Mouse (Mus musculus): ENCODE measurements around the gene Tnrc18. TPM values are rescaled to one million over a fixed set of nuclear protein-coding genes. Genes with fewer than 3 reads are reported as not detected.

Gene Tnrc18
- total RNA-seq, 2 experiments from 2014 or later, result 139 to 141 TPM

DNA sequence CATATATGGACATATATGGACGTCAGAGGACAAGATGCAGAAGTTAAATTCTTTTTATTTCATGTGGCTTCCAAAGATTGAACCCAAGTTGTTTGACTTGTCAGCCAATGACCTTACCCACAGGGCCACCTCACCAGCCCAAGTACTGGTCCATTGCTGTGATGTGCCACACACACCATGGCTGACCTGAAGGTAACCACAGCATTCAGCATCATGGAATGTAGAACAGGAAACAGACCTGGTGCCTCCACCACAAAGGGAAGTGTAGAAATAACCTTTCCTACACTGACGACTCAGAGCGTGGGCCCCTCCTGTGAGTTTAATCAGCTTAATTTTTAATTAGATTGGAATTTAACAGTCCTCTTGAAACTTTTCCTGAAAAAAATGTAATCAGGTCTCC is 127.1 kb downstream of the Tnrc18 start:
- no peak for DNase-seq (ENCODE audit: extremely low spot score in 1 of 2, low spot score in 2 of 2)
- H3K4me3 ChIP-seq, result no peak overlapping the region
- TF ChIP-seq CTCF (IDR thresholded peaks at IDR 0.05), result no peak
- H3K27ac ChIP-seq, result no peak overlapping the region
- intact Hi-C loops (cut with DNase I), result loop anchor here (10.0 kb wide), 1 partner anchor 274 kb away; the partner anchor contains the start of gene Fscn1

DNA sequence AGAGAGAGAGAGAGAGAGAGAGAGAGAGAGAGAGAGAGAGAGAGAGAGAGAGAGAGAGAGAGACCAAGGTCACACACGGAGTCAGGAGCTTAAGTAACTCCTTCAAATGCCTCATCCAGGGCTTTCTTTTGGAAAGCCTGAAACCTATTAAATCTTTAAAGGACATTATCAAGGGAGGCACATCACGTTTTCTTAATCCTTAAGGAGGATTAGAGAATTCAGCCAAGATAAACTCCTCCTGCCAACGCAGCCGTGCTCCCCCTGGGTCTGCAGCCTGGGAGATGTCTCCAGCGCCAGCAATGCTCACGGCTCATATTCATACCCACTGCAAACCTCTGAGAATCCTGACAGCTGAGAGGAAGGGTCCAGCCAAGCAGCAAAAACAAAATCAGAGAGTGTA is 128.6 kb downstream of the Tnrc18 start:
- intact Hi-C loops (cut with DNase I), result no loop called here
- no peak overlapping the region for H3K4me3 ChIP-seq
- no peak for DNase-seq (ENCODE audit: extremely low spot score in 1 of 2, low spot score in 2 of 2)
- TF ChIP-seq CTCF (IDR thresholded peaks at IDR 0.05), result no peak
- H3K27ac ChIP-seq, result no peak overlapping the region

DNA sequence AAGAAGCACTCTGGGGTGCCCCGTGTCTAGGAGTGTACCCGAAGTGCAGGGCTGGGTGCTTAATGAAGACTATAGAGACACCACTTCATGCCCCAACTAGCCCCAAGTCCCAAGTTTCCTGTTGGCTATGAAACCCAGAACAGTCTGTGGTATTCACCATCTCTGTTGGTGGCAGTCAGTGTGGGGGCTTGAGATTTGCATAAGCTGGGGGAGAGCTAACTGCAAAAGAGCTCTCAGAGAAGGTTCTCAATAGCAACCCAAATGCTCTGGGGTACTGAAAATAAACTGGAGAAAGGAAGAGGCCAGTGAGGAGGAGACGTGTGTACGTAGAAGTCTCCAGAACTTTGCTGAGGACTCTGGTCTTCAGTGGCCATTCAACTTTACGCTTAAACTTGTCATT is 134.9 kb downstream of the Tnrc18 start:
- intact Hi-C loops (cut with DNase I), result no loop called here
- H3K27ac ChIP-seq, result no peak overlapping the region
- no peak for DNase-seq (ENCODE audit: extremely low spot score in 1 of 2, low spot score in 2 of 2)
- no peak for TF ChIP-seq CTCF (IDR thresholded peaks at IDR 0.05)
- H3K4me3 ChIP-seq, result no peak overlapping the region

DNA sequence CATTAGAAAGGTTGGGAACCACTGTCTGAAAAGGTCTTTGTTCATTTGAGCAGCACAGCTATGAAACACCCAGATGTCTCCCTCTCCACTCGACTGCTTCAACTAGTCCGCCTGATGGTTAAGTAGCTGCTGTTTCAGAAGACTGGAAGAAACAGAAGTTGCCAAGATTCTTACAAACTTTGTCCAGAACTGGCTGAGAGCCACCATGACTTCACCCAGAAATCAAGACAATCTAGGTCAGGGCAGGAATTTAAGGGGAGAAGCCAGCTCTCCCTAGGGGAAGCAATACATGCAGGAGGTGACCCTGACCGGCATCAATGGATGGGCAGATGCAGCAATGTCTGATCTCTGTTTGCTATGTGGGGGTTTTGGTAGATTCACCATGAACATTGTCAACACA is 135.6 kb downstream of the Tnrc18 start:
- DNase-seq (ENCODE audit: extremely low spot score in 1 of 2, low spot score in 2 of 2), result no peak
- TF ChIP-seq CTCF (IDR thresholded peaks at IDR 0.05), result no peak
- intact Hi-C loops (cut with DNase I), result no loop called here
- Histone ChIP-seq H3K27ac (no peak overlapping the region), H3K4me3 (no peak overlapping the region)

DNA sequence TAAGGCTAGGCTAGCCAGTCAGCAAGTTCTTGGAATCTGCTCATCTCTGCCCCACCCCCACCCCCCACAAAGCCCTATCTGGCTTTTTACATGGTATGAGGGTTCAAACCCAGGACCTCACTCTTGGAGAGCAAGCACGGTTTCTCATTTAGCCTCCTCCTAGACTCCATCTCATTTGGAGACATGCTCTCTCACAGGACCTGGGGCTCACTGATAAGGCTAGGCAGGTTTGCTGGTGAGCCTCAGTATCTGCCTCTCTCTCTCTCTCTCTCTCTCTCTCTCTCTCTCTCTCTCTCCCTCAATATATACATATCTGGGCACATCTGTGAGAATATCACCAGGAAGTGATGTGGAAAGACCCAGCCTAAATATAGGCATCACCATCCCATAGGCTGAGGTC is 138.4 kb downstream of the Tnrc18 start:
- TF ChIP-seq CTCF (IDR thresholded peaks at IDR 0.05), result no peak
- no peak overlapping the region for H3K4me3 ChIP-seq
- no peak for DNase-seq (ENCODE audit: extremely low spot score in 1 of 2, low spot score in 2 of 2)
- intact Hi-C loops (cut with DNase I), result no loop called here
- no peak overlapping the region for H3K27ac ChIP-seq

DNA sequence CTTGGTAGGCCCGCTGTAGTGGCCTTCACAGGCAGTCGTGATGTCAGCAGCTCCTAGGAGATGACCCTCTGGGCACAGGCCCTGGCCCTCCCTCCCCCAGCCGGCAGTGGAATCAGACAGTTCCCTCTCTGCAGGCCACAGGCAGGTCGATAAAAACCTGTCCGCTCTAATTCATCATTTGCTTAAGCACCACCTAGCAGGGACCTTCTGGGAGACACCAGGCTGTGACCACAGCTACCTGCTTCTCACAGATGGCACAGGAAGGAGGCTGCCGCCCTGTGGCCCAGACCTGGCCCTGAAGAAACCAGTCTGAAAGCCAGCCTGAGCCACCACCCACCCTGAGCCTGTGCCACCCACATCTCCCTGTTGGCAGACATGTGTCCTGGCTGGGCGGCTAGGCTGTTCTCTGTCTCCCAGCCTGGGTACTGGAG is 139.3 kb downstream of the Tnrc18 start:
- no peak overlapping the region for H3K27ac ChIP-seq
- intact Hi-C loops (cut with DNase I), result no loop called here
- TF ChIP-seq CTCF (IDR thresholded peaks at IDR 0.05), result no peak
- no peak overlapping the region for H3K4me3 ChIP-seq
- no peak for DNase-seq (ENCODE audit: extremely low spot score in 1 of 2, low spot score in 2 of 2)

Other genes with a start within 250 kb of the Tnrc18 start
- gene Mmd2, start 208.9 kb downstream of the Tnrc18 start, total RNA-seq (2021), result 100 to 1,000 TPM; 103 to 104 TPM
- gene Wipi2, start 190.0 kb downstream of the Tnrc18 start, total RNA-seq (2021), result 100 to 1,000 TPM in 1 of 2 experiments, 10 to 100 TPM in 1; 99.7 to 102 TPM
- gene Slc29a4, start 125.2 kb downstream of the Tnrc18 start, total RNA-seq (2021), result 10 to 100 TPM; 10.1 to 11.2 TPM
- gene Fbxl18, start 77.8 kb upstream of the Tnrc18 start, total RNA-seq (2021), result 10 to 100 TPM; 31.5 to 33.2 TPM
- gene Actb, start 89.1 kb upstream of the Tnrc18 start, total RNA-seq (2021), result 1,000 to 10,000 TPM; 2,227 to 2,233 TPM
- gene Fscn1, start 142.7 kb upstream of the Tnrc18 start, total RNA-seq (2021), result 100 to 1,000 TPM; 334 to 344 TPM